Mouse (Mus musculus): ENCODE data around the gene Hdgfl2. TPM values are rescaled to one million over a fixed set of nuclear protein-coding genes. Genes with fewer than 3 reads are reported as not detected.
"Not testable (repeated sequence)": the region's sequence is repeated elsewhere in the genome, so short reads cannot be mapped to it uniquely, and the experiment has no call there.

Gene Hdgfl2
- total RNA-seq, 2 experiments from 2014 or later: 20.0 to 46.6 TPM

- no peak for ATAC-seq (replicated peaks; ENCODE audit: low FRiP score, poor library complexity, severe bottlenecking)
Measured at GRCm38 (mm10) chr17:56100811-56101210, 21.4 kb downstream of the Hdgfl2 start.

- ATAC-seq (replicated peaks; ENCODE audit: low FRiP score, poor library complexity, severe bottlenecking): no peak
Measured at GRCm38 (mm10) chr17:56102158-56102557, 22.7 kb downstream of the Hdgfl2 start.

GRCm38 (mm10) chr17:56102927-56103326 lies 23.5 kb downstream of the Hdgfl2 start:
- ATAC-seq (replicated peaks; ENCODE audit: low FRiP score, poor library complexity, severe bottlenecking): no peak

- ATAC-seq (replicated peaks; ENCODE audit: low FRiP score, poor library complexity, severe bottlenecking): no peak
Measured at GRCm38 (mm10) chr17:56103465-56104285, 24.2 kb downstream of the Hdgfl2 start.

- not testable (repeated sequence) for ATAC-seq (replicated peaks; ENCODE audit: low FRiP score, poor library complexity, severe bottlenecking)
Measured at GRCm38 (mm10) chr17:56104821-56105220, 25.4 kb downstream of the Hdgfl2 start.

- ATAC-seq (replicated peaks; ENCODE audit: low FRiP score, poor library complexity, severe bottlenecking): not testable (repeated sequence)
Measured at GRCm38 (mm10) chr17:56106436-56106835, 27.0 kb downstream of the Hdgfl2 start.

GRCm38 (mm10) chr17:56106981-56107380 lies 27.5 kb downstream of the Hdgfl2 start:
- ATAC-seq (replicated peaks; ENCODE audit: low FRiP score, poor library complexity, severe bottlenecking): no peak

GRCm38 (mm10) chr17:56107736-56108135 lies 28.3 kb downstream of the Hdgfl2 start:
- ATAC-seq (replicated peaks; ENCODE audit: low FRiP score, poor library complexity, severe bottlenecking): no peak

- ATAC-seq (replicated peaks; ENCODE audit: low FRiP score, poor library complexity, severe bottlenecking): no peak
Measured at GRCm38 (mm10) chr17:56108334-56109044, 29.1 kb downstream of the Hdgfl2 start.

- no peak for ATAC-seq (replicated peaks; ENCODE audit: low FRiP score, poor library complexity, severe bottlenecking)
Measured at GRCm38 (mm10) chr17:56109219-56110051, 30.0 kb downstream of the Hdgfl2 start, which contains the start of gene Plin4. Gene Plin4 (minus strand): TSS chr17:56109803.

- no peak for ATAC-seq (replicated peaks; ENCODE audit: low FRiP score, poor library complexity, severe bottlenecking)
Measured at GRCm38 (mm10) chr17:56110571-56110970, 31.1 kb downstream of the Hdgfl2 start.

GRCm38 (mm10) chr17:56111021-56111420 lies 31.6 kb downstream of the Hdgfl2 start:
- ATAC-seq (replicated peaks; ENCODE audit: low FRiP score, poor library complexity, severe bottlenecking): no peak

GRCm38 (mm10) chr17:56111864-56112263 lies 32.4 kb downstream of the Hdgfl2 start:
- ATAC-seq (replicated peaks; ENCODE audit: low FRiP score, poor library complexity, severe bottlenecking): peak; percentile 68

GRCm38 (mm10) chr17:56112743-56113142 lies 33.3 kb downstream of the Hdgfl2 start:
- ATAC-seq (replicated peaks; ENCODE audit: low FRiP score, poor library complexity, severe bottlenecking): no peak

- ATAC-seq (replicated peaks; ENCODE audit: low FRiP score, poor library complexity, severe bottlenecking): no peak
Measured at GRCm38 (mm10) chr17:56116193-56116592, 36.8 kb downstream of the Hdgfl2 start.

GRCm38 (mm10) chr17:56117251-56117710 lies 37.8 kb downstream of the Hdgfl2 start, which contains the start of gene Plin5:
Gene Plin5 (minus strand): TSS chr17:56117596.
- ATAC-seq (replicated peaks; ENCODE audit: low FRiP score, poor library complexity, severe bottlenecking): no peak

- no peak for ATAC-seq (replicated peaks; ENCODE audit: low FRiP score, poor library complexity, severe bottlenecking)
Measured at GRCm38 (mm10) chr17:56119431-56119830, 40.0 kb downstream of the Hdgfl2 start.

GRCm38 (mm10) chr17:56119981-56120880 lies 40.8 kb downstream of the Hdgfl2 start:
- no peak for ATAC-seq (replicated peaks; ENCODE audit: low FRiP score, poor library complexity, severe bottlenecking)

- ATAC-seq (replicated peaks; ENCODE audit: low FRiP score, poor library complexity, severe bottlenecking): no peak
Measured at GRCm38 (mm10) chr17:56121826-56122225, 42.4 kb downstream of the Hdgfl2 start, which contains the start of gene Lrg1. Gene Lrg1 (minus strand): TSS chr17:56122001.

All from erythroblast, adult 5-6 weeks (primary cell).